Mouse (Mus musculus) liver, adult 2 months (tissue): Measurements from ENCODE around the gene Sulf2.

ENCODE experiments used
- CTCF ChIP-seq: fragments of 200-500 bp; IDR thresholded peaks from 2 replicates; pipeline ENCODE4 v1.5.1; 2011; ENCODE audit warnings: low read depth, low read length, control low read depth
- POLR2A ChIP-seq: fragments of 200-500 bp; IDR thresholded peaks from 2 replicates; pipeline ENCODE4 v1.6.1; 2011; ENCODE audit warnings: low read length, control low read depth; ENCODE audit not compliant: insufficient read depth; ENCODE audit errors: extremely low read depth

- no peak for TF ChIP-seq CTCF
- no peak for TF ChIP-seq POLR2A
Measured at GRCm38 (mm10) chr2:166062008-166062407, 93.5 kb downstream of the Sulf2 start.
